Mouse (Mus musculus): ENCODE measurements around the gene Prrx2. TPM values are rescaled to one million over a fixed set of nuclear protein-coding genes. Genes with fewer than 3 reads are reported as not detected.

Prrx2 gene
- total RNA-seq, 4 experiments from 2014 or later: 2.1 to 3.1 (median 2.9) TPM

DNA sequence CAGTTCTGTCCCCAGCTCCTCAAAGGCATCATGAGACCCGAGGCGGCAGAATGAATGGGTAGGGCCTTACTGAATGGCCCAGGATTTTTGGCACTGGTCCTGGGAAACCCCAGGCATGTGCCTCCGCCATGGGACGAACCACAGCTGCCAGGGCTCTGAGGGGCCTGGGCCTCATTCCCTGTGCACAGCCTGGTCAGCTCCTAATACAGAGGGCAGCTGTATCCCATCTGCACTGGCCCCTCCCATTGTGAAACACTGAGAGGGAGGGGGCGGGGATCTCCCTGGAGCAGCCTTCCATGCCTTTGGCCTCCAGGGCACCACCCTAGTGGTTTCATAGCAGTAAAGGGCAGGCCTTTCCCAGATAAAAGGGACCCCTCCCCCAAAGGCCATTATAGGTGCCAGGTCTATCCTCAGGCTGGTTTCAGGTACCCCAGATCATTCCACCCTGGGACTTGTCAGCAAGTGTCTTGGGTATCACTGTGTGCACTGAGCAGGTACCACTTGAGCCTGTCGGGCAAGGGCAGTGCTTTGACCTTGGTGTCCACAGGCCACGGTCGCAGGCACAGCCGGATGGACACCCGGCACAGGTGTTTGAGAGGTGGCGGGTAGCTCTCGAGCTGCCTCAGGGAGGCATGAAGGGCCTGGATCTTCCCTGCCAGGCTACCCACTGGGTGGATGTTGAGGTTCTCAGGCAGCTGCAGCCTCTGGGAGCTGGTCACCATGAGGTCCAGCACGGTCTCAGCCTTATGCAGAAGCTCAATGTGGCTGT lies 11.2 kb upstream of the Prrx2 start:
- no peak for DNase-seq (ENCODE audit: low spot score in 2 of 2)

DNA sequence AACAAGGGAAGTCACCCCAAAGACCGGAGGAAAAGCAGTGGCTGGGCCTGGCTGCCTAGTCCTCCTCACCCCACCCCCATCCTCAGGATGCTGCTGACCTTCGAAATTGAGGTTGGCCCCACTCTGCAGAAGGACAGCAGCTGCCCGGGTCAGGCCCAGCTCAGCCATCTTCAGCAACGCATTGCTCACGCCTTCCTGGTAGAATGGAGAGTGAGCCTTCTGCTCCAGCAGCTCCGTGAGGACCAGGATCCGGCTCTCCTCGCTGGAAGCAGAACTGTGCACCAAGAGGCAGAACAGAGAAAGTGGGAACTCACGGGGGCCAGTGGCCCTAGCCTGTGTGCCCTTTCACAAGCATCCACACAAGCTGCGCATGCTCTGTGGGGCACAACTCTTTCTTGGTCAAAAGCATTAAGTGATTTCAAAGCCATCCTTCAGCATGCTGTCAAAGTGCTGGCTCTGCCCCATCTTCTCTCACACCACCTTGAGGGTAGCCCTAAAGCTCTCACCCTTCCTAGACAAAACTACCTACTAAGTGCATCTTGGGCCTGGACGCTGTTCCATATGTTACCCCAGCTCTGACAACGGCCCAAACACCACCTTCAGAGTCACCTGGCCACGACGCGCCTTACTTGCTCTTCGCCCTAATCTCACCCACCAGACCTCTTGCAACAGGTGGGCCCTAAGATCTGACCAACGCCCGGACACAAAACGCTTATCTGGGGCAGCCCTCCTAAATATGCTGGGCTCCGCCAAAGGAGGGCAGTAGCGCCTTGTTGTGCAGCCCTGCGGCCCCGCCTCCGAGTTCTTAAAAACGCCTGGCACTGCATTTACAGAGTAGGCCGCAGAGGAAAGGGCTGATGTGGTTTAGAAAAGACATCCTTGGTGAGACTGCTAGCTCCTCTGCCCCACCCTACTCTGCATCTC lies 7.7 kb upstream of the Prrx2 start:
- no peak for DNase-seq (ENCODE audit: low spot score in 2 of 2)

DNA sequence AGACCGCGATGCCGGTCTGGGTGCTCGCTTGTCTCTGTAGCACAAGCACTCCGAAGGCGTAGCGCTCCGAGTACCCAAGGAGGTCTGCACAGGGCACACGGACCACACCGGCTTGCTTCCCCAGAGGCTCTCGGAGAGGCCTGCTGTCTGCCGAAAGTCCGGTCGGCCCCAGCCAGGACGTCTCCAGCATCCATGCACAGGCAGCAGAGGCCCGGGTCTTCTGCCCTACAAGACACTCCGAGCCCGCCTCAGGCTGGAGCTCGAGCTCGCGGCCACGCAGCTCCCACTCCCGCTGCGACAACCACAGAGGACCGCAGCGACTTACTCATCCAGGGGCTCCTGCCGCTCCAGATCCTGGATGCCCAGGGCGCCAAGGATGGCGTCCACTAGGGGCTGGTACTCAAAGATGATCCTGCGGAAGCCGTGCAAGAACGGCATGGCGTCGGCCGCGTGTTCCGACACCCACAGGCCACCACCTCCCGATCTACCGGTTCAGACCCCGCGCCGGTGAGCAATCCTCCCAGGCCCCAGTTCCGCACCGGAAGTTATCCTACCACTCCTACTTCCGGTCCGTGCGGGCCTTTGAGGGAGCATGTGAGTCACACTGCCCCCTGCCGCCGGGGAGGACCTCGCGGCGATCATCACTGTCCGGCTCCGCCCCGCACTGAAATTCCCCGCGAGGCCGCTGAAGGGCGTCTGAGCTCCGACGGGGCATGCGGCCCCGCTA lies 6.9 kb upstream of the Prrx2 start:
- peak; percentile 85 to 97 for DNase-seq (ENCODE audit: low spot score in 2 of 2)

DNA sequence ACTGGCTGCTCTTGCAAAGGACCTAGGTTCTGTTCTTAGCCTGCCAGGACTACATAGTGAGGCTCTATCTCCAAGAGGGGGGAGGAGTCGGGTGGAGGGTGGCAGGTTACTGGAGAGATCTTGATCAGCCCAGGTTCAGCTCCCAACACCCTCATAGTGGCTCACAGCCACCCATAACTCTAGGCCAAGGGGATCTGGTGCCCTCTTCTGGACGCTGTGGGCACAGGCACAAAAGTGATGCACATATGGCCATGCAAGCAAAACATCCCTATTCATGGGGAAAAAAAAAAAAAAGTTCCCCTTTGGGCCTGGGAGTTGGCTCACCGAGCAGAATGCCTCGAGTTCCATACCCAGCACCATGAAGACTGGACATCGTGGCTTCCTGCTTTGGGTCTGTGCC lies 5.5 kb upstream of the Prrx2 start:
- no peak for DNase-seq (ENCODE audit: low spot score in 2 of 2)

DNA sequence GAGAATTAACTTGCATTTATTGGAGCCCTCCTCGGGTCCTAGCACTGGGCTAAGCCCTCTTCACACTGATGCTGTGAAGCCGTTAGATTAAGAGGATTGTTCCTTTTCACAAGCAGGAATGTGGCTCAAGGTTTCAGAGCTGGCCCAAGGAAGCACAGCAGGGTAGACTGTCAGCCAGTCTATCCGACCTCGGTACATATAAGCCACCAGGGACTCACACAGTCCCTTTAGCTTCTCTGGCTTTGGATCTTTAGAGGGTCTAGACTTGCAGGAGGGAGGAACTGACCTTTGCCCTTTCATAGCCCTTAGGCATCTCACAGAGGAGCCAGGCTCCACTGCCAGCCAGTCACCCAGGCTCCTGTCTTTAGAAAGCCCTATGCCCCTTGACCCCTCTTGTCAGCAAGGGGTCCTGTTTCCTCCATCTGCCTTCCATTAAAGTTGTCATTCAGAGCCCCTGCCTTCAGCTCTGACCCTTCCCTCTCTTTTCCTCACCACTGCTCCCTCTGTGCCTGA lies 4.4 kb upstream of the Prrx2 start, which contains the start of gene Asb6:
TSS of gene Asb6 (minus strand) at position 51 of the 513 bp plus-strand sequence.
- DNase-seq (ENCODE audit: low spot score in 2 of 2): no peak

DNA sequence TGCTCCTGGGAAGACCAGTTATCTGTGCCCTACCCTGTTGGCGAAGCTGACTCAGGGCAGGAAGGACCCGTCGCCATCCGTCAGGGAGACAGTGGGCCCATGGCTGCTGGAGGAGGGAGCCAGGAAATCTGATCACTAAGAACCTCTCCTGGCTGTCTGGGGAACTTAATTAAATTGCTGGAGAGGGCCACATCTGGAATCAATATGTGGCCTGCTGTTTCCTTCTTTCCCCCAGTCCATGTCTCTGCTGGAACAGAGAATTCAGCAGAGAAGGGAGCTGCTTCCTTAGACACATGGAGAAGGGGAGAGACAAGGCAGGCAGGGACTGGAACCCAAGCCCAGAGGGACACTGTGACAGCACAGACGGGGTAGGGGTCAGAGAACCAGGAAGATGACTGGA lies 1.1 kb upstream of the Prrx2 start:
- no peak for DNase-seq (ENCODE audit: low spot score in 2 of 2)

DNA sequence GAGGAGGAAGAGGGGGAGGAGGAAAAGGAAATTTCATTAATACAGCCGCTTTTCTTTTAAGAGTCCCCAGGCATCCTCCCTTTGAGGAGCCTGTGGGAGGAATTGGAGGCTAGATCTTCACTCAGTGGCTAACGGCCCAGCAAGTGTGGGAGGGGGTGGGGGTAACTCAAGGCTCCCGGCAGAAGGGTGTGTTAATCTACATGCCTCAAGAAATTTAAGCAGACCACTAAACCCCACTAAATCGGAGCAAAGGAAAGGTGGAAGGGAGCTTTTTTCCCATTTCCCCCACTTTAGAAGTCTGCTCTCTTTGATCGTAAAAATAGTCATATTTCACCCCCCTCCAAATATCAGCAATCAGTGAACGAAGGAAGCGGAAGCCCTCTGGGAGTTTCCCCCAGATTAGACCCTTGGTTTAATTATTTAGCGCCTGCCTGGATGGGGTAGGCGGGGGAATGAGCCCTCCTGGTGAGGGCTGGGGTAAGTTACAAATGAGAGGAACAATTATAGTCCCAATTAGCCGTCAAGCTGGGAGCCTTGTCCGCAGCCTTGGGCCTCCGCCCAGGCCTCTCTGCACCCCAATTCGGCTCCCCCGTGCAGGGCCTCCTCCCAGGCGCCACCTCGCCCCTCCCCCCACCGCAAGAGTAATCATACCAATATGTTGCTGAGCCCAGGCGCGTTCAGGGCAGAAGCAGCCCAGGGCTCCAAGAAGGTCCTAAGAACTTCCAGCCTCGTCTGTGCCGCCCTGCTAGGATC lies 1.6 kb downstream of the Prrx2 start:
- DNase-seq (ENCODE audit: low spot score in 2 of 2): no peak

DNA sequence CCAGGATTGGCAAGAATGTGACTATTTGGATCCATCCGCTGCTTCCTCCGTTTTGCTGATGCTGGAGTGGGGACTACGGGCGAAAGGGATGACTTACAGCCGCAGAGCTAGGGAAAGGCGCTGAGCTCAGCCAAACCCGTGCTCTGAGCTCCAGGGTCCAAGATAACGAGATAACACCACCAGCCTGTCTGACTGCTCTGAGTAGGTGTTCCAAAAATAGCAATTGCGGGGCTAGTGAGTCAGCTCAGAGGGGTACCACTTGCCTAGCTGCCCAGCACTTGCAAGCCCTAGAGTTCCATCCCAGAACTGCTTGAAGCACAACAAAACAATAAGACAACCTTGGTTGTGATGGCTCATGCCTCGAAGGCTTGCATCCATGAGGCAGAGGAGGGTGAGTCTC lies 7.8 kb downstream of the Prrx2 start:
- no peak for DNase-seq (ENCODE audit: low spot score in 2 of 2)

DNA sequence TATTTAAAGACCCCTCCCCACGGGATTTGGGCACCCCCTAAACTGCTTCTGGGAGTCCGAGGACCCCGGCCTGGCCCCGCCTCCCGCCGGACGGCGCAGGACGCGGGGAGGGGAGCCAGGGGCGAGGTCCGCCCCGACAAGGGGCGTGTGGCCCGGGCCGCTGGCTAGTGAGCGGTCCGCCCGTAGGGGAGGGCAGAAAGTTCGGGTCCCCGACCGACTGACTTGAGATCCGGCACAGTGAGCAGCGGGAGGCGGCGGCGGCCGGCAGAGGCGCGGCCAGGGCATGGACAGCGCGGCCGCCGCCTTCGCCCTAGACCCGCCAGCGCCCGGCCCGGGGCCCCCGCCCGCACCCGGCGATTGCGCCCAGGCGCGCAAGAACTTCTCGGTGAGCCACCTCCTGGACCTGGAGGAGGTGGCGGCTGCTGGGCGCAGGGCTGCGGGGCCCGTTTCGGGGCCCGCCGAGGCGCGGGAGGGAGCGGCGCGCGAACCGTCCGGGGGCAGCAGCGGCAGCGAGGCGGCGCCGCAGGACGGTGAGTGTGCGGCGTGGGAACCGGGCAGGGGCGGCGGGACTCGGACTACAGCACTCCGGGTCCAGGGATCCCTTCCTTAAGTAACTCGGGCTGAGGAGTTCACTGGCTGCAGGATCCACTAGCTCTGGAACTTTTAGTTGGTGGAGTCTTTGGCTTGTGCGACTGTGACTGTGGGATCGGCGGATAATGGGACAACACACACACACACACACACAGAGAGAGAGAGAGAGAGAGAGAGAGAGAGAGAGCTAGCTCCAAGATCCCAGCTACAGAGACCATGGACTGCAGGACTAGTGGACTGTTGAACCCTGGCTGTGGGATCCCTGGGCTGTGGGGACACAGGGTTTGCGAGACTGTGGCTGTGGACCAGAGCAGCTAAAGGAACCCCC lies 10.6 kb downstream of the Prrx2 start:
- no peak for DNase-seq (ENCODE audit: low spot score in 2 of 2)

DNA sequence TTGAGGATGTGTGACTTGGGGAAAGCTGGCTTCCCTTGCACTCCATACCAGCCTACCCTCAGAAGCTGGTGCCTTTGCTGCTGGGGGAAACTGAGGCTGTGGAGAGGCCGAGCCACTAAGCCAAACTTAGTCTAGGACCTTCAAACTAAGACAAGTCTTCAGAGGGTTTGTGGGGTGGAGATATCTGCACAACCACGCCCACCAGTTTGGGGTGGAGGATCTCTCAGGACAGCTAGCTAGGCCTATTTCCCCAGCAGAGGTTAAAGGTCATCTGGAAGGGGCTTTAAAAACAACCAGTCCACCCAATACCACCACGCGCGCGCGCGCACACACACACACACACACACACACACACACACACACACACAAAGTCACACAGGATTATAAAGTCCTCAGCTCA lies 11.5 kb downstream of the Prrx2 start:
- no peak for DNase-seq (ENCODE audit: low spot score in 2 of 2)

DNA sequence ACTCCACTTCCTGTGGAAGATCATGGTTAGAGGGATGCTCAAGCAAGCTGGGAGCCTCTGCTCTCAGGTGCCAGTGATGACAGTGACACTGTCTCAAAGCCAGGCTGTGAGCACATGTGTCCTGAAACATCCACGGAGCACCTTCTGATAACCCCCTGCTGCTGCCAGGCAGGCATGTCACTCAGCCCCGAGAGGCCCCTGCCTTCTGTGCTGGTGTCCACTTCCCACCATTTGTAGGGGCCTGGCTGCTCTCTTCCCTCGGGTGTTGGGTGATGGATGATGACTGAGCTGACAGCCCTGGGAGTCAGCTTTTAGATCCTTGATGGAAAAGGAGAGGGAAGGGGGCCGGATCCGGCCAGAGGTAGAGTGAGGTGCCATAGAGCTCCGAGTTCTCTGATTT lies 12.0 kb downstream of the Prrx2 start:
- no peak for DNase-seq (ENCODE audit: low spot score in 2 of 2)

DNA sequence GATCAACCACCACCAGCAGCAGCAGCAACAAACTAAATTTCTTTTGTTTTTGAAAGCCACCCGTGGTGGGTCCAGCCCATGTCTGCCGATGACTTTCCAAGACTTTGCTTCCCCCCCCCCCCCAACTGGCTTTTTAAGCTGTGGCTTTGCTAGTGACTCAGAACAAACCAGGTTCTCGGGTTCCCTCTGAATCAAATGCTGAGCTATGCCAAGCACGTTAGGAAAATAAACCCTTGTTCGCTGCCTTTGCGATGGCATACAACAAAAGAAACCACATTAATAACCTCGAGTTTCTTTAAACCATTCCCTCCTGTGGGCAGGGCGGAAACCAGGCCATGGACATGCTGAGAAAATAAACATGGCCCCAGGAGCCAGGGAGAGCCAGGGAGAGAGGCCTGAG lies 13.4 kb downstream of the Prrx2 start:
- DNase-seq (ENCODE audit: low spot score in 2 of 2): no peak

DNA sequence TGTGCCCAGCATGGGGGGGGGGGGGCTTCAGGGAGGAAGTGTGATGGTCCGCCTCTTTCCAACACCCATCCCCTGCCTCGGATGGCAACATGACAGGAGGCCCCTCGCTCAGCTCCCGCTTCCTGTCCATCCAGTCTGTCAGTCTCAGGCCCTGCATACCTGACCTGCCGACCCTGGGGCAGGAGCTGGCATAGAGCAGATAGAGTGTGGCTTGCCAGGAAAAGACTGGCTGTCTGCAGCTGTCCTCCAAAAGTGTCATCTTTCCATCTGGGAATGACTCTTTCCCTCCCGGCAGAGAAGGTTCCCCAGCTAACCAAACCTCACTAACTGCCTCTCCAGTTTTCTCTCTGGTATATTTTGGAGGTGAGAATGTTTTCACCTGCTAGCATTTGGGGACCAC lies 15.8 kb downstream of the Prrx2 start:
- no peak for DNase-seq (ENCODE audit: low spot score in 2 of 2)

DNA sequence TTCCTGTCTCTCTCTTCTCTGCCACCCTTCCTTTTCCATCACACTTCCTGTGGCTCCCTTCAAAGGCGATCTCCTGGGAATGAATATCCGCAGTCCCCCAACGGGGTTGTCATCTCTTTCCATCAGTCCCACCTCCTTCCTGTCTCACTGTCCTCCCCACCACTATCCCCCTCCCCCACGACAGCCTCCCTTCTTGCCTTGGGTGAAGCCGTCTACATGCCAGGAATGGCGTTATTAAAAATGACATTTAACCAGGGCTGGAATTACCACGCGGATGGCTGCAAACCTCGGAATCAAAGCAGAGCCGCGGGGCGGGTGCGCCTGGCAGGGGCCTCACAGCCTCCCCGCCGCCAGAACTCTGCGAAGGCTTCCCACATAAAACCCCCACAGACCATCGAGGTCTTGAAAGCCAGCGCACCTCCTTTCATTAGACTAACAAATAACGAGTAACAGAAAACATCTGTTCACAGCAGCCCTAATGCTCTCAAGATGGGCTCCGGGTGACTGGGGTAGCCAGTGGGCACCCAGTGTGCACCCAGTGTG lies 18.1 kb downstream of the Prrx2 start:
- DNase-seq (ENCODE audit: low spot score in 2 of 2): no peak

DNA sequence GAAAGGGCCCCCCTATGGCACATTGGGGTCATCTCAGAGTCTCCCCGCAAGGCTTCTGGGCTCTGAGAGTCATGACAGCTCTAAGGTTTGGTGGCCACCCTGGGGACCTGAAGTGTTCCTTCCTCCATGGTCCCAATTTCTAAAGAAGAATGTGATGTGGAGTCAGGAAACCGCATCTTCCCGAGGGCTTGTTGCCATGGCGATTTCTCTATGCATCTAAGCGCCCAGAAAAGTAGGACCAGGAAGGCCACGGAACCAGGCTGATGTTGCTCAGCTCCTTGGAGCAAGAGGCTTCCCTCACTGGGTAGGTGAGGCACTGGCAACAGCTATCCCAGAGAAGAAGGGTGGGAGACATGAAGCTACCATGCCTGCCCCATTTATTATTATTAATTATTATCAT lies 22.3 kb downstream of the Prrx2 start:
- no peak for DNase-seq (ENCODE audit: low spot score in 2 of 2)

DNA sequence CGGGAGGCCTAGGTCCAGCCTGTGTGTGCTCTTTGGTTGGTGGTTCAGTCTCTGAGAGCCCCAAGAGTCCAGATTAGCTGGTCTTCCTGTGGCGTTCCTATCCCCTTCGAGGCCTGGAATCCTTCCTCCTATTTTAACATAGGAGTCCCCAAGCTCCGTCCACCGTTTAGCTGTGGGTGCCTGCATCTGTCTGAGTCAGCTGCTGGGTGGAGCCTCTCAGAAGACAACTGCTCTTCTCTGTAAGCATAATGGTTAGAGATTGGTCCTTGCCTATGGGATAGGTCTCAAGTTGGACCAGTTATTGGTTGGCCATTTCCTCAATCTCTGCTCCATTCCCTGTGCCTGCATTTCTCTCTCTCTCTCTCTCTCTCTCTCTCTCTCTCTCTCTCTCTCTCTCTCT lies 25.0 kb downstream of the Prrx2 start:
- no peak for DNase-seq (ENCODE audit: low spot score in 2 of 2)

DNA sequence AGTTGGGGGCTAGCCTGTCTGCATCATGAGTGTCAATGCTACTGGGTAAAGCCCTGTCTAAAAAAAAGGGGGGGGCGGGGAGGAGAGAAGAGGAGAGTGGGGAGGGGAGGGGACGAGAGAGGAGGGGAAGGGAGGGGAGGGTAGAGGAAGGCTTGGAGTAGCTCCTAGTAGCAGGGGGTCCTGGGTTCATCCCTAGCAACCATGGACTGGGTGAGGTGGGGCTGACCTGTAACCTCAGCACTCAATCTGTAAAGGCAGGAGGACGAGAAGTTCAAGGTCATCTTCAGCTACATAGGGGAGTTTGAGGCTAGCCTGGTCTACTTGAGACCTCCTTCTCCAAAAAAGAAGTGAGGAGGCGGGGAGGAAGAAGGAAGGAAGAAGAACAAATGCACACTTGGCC lies 27.3 kb downstream of the Prrx2 start:
- no peak for DNase-seq (ENCODE audit: low spot score in 2 of 2)

DNA sequence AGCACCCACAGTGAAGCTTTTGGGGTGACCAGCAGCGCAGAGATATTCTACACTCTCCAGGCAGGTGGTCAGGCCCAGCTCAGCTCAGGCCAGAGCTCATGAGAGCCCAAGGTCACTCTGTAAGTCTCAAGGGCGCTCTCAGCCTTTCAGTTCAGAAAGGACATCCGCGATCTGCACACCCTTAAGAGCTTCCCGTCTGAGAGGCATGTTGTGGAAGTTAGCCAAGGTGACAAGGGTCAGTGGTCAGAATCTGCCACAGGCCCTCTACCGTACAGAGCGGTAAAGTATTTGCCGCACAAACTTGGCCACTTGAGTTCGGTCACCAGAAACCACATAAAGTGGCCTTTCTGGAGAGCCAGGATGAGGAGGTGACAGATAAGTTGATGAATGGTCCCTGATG lies 28.8 kb downstream of the Prrx2 start:
- DNase-seq (ENCODE audit: low spot score in 2 of 2): no peak

DNA sequence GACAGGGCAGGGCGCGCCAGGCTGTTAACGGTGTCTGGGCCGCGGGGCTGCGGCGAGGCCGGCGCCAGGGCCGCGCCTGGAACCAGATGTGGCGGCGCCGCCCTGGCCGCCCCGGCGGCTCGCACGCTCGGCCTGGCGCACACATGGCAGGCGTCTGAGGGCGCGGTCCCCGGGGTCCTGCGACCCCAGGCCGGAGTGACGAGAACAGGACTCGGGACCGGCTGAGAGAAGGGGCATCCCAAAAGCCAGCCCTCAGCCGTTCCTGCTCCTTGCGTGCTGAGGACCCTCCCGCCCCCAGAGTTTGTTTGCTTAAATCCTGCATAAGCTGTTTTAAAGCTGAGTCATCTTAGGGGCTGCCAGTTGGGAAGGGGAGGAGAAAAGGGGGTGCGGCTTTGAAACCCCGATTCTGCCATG lies 30.2 kb downstream of the Prrx2 start:
- no peak for DNase-seq (ENCODE audit: low spot score in 2 of 2)

DNA sequence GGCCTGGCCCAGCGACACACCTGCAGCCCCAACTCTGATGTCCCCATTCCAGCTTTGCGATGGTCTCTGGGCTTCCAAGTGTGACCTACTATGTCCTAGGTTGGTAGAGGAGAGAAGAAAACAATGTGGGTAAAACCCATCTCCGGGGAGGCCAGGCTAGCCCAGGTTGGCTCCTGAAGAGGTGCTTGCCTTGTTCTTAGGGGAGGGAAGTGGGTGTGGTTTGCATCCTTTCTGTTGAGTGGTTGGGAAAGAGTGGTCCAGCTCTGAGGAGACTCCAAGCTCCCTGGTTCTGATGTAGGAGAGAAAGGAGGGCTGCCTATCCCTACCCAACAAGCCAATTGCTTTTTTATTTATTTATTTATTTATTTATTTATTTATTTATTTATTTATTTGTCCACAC lies 30.7 kb downstream of the Prrx2 start:
- no peak for DNase-seq (ENCODE audit: low spot score in 2 of 2)
